Mouse (Mus musculus) intestine, embryonic 14.5 days (tissue): Measurements from ENCODE around the gene Sry. TPM values are rescaled to one million over a fixed set of nuclear protein-coding genes. Genes with fewer than 3 reads are reported as not detected.

Experiments
- ATAC-seq: fragments of 200-750 bp; cut with Nextera tagmentation; replicated peaks from 2 replicates; pipeline ENCODE4 v1.8.0; 2017; ENCODE audit warnings: low read depth, moderate number of reproducible peaks, moderate TSS enrichment, moderate library complexity; ENCODE audit not compliant: low FRiP score, low TSS enrichment
- DNase-seq: peaks from one replicate; pipeline ENCODE4 v3.0.0-alpha.2; 2018; ENCODE audit warnings: low spot score
- H3K27ac ChIP-seq: fragments of 300-500 bp; sonication (generic); 2 replicates; pipeline ENCODE4 v1.5.1; 2014; ENCODE audit warnings: low read depth, mild to moderate bottlenecking, control low read depth
- H3K27me3 ChIP-seq: fragments of 300-500 bp; sonication (generic); replicated peaks from 2 replicates; pipeline ENCODE4 v1.6.1; 2014; ENCODE audit warnings: low read length, control low read depth; ENCODE audit not compliant: control insufficient read depth, insufficient read depth
- H3K36me3 ChIP-seq: fragments of 300-500 bp; sonication (generic); 2 replicates; pipeline ENCODE4 v1.6.1; 2014; ENCODE audit warnings: low read length, control low read depth; ENCODE audit not compliant: control insufficient read depth, insufficient read depth
- H3K4me1 ChIP-seq: fragments of 300-500 bp; sonication (generic); replicated peaks from 2 replicates; pipeline ENCODE4 v1.6.1; 2014; ENCODE audit warnings: low read length, control low read depth, mixed read lengths; ENCODE audit not compliant: control insufficient read depth, insufficient read depth
- H3K4me2 ChIP-seq: fragments of 300-500 bp; sonication (generic); 2 replicates; pipeline ENCODE4 v1.6.1; 2014; ENCODE audit warnings: low read length
- H3K4me3 ChIP-seq: fragments of 300-500 bp; sonication (generic); 2 replicates; pipeline ENCODE4 v1.5.1; 2014; ENCODE audit warnings: low read depth, low read length, control low read depth, mixed read lengths
- H3K9ac ChIP-seq: fragments of 300-500 bp; sonication (generic); 2 replicates; pipeline ENCODE4 v1.6.1; 2014; ENCODE audit warnings: mild to moderate bottlenecking, low read length
- H3K9me3 ChIP-seq: fragments of 300-500 bp; sonication (generic); 2 replicates; pipeline ENCODE4 v1.6.1; 2016; ENCODE audit warnings: low read length, control low read depth; ENCODE audit not compliant: control insufficient read depth
- WGBS: fragments of 180-500 bp; shearing (Covaris S2); extraction: QIAGEN DNeasy Blood & Tissue Kit; methylation state at CpG from one replicate; pipeline ENCODE4 v1.1.7; 2014; 5-methylcytosine and 5-hydroxymethylcytosine counted together
- polyA plus RNA-seq: library from polyadenylated mRNA; unstranded; fragments of >200 nt; fragmentation: Nextera tagmentation; extraction: Ambion mirVana; gene quantifications from 2 replicates; pipeline ENCODE4 v1.2.1, GENCODE M21; 2014

Sry gene
- polyA plus RNA-seq, result not detected in 2 replicates

GRCm38 (mm10) chrY:2663558-2663957 is at the start of gene Sry:
Gene Sry (minus strand): TSS chrY:2663658.
- no peak within 1 kb of the TSS for H3K27ac ChIP-seq
- WGBS, result 62% methylated on average over 2 of the region's 2 CpGs
- H3K4me1 ChIP-seq, result no peaks in the 10 kb centered on the region
- no peak within 1 kb of the TSS for H3K9ac ChIP-seq
- no peaks in the 10 kb centered on the region for H3K36me3 ChIP-seq
- H3K4me2 ChIP-seq, result no peak within 1 kb of the TSS
- ATAC-seq, result no peak
- no peaks in the 10 kb centered on the region for H3K27me3 ChIP-seq
- no peak for DNase-seq
- H3K4me3 ChIP-seq, result no peak within 1 kb of the TSS
- H3K9me3 ChIP-seq, result no peaks in the 10 kb centered on the region

Other genes starting within 250 kb of the Sry start
- gene H2al2c, start 64.6 kb downstream of the Sry start, polyA plus RNA-seq, result not detected in 2 replicates
- not detected in 2 replicates for gene H2al2b, start 57.0 kb upstream of the Sry start, polyA plus RNA-seq
- not detected in 2 replicates for gene Gm4064, start 132.5 kb upstream of the Sry start, polyA plus RNA-seq
- not detected in 2 replicates for gene Rbmy, start 167.0 kb upstream of the Sry start, polyA plus RNA-seq
- gene Gm10256, start 167.0 kb upstream of the Sry start, polyA plus RNA-seq, result not detected in 2 replicates
- 0.55 TPM in 1 of 2 replicates, not detected in the other for gene Gm10352, start 237.3 kb upstream of the Sry start, polyA plus RNA-seq